Mouse (Mus musculus) right cerebral cortex, postnatal 36 days (tissue): Measurements from ENCODE around the gene Abcb9.
A peak's percentile ranks its signal among the peaks of the same experiment; 100 is the strongest.

Experiments
- DNase-seq, 2 experiments: peaks; one replicate each; pipeline ENCODE4 v3.0.0; 2022; ENCODE audit warnings: low spot score in 2 of 2, mixed read lengths in 1 of 2

Gene Abcb9

GRCm38 (mm10) chr5:124095596-124096232 lies at the start of gene Abcb9:
Abcb9 (minus strand) TSS chr5:124095798.
- DNase-seq = peak; percentile 93 to 96

- no peak for DNase-seq
Measured at GRCm38 (mm10) chr5:124138066-124138465, 42.5 kb upstream of the Abcb9 start.

- no peak for DNase-seq
Measured at GRCm38 (mm10) chr5:124134261-124134660, 38.7 kb upstream of the Abcb9 start.

GRCm38 (mm10) chr5:124125093-124125492 lies 29.5 kb upstream of the Abcb9 start:
- DNase-seq = no peak

- no peak for DNase-seq
Measured at GRCm38 (mm10) chr5:124122357-124122756, 26.8 kb upstream of the Abcb9 start.

- no peak for DNase-seq
Measured at GRCm38 (mm10) chr5:124119204-124119603, 23.6 kb upstream of the Abcb9 start.

GRCm38 (mm10) chr5:124115990-124116845 lies 20.6 kb upstream of the Abcb9 start, which contains the start of gene Arl6ip4:
Arl6ip4 (plus strand) TSS chr5:124116089.
- peak; percentile 75 to 79 for DNase-seq

GRCm38 (mm10) chr5:124115531-124115930 lies 19.9 kb upstream of the Abcb9 start:
- no peak for DNase-seq

- no peak for DNase-seq
Measured at GRCm38 (mm10) chr5:124114276-124115025, 18.9 kb upstream of the Abcb9 start.

GRCm38 (mm10) chr5:124113030-124113429 lies 17.4 kb upstream of the Abcb9 start:
- no peak for DNase-seq

GRCm38 (mm10) chr5:124112531-124112930 lies 16.9 kb upstream of the Abcb9 start:
- DNase-seq = no peak

- peak; percentile 89 to 90 for DNase-seq
Measured at GRCm38 (mm10) chr5:124111742-124112497, 16.3 kb upstream of the Abcb9 start, which contains the start of gene Ogfod2. Ogfod2 (plus strand) TSS chr5:124112297.

GRCm38 (mm10) chr5:124111077-124111741 lies 15.6 kb upstream of the Abcb9 start:
- no peak for DNase-seq

GRCm38 (mm10) chr5:124103552-124103951 lies 8.0 kb upstream of the Abcb9 start:
- no peak for DNase-seq

GRCm38 (mm10) chr5:124103020-124103419 lies 7.4 kb upstream of the Abcb9 start:
- no peak for DNase-seq

- no peak for DNase-seq
Measured at GRCm38 (mm10) chr5:124102326-124102725, 6.7 kb upstream of the Abcb9 start.

GRCm38 (mm10) chr5:124100128-124101044 lies 4.8 kb upstream of the Abcb9 start:
- DNase-seq = no peak

GRCm38 (mm10) chr5:124098923-124099322 lies 3.3 kb upstream of the Abcb9 start:
- DNase-seq = no peak

GRCm38 (mm10) chr5:124095077-124095581 lies 469 bp downstream of the Abcb9 start:
- no peak for DNase-seq
